Mouse (Mus musculus) olfactory bulb, adult 2 months (tissue): ENCODE data around the gene Rgs9.

Source experiments
- CTCF ChIP-seq: fragments of 200-500 bp; IDR thresholded peaks from 2 replicates; pipeline ENCODE4 v1.5.1; 2012; ENCODE audit warnings: low read depth, mild to moderate bottlenecking, low read length, moderate library complexity; ENCODE audit not compliant: insufficient read depth
- POLR2A ChIP-seq: fragments of 200-500 bp; IDR thresholded peaks from 2 replicates; pipeline ENCODE4 v1.6.1; 2012; ENCODE audit warnings: mild to moderate bottlenecking, low read depth, low read length, moderate library complexity; ENCODE audit not compliant: insufficient read depth

DNA sequence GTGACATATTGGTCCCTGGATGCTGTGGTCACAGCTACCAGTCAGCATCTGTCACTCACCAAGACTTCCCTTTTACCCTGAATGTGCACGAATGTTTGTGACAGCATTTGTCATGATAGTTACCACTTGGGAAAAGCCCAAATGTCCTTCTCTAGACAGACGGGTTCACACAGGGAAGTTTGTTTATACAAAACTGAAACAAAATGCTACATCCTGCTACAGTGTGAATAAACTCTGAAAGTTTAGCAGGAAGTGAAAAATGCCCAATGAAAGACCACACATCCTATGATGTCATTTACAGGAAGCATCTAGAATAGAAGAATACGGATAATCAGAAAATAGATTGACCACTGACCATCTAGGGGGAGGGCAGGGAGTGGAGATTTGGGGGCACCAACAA lies 51.0 kb downstream of the Rgs9 start:
- TF ChIP-seq CTCF (no peak), POLR2A (no peak)
